Mouse (Mus musculus): Measurements from ENCODE around the gene Fam214a. TPM values are rescaled to one million over a fixed set of nuclear protein-coding genes. Genes with fewer than 3 reads are reported as not detected.

The Fam214a gene
- polyA plus RNA-seq, 1 experiment = 2.9 TPM

DNA sequence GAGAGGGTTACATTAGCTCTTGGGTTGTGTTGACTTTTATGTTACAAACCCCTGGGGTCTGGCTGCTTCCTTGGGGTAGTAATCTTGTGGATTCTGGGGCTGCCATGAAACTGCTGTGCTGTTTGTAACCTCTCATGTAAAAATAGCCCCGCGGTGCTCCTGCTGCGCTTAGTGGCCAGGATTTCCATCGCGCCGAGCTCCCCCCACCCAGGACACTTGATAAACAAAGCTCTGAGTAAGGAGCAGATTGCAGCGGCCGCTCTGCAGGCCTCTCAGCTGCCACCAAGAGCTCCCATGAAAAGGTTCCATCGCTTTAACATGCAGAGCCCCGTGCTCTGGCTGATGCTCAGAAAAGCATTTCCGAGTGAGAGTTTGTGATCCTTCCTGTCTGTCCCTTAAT, 22.1 kb downstream of the Fam214a start:
- TF ChIP-seq POLR2A (IDR thresholded peaks at IDR 0.05; ENCODE audit: low read depth, low read length) = no peak
- TF ChIP-seq CTCF (IDR thresholded peaks at IDR 0.05; ENCODE audit: extremely low read depth, insufficient read length, insufficient replicate concordance, low read depth, low read length) = no peak
- H3K4me3 ChIP-seq (ENCODE audit: low read depth, low read length) = no peak overlapping the region
- WGBS = 53% methylated on average over 11 of the region's 11 CpGs

GRCm38 (mm10) chr9:74975416-74975815, 22.7 kb downstream of the Fam214a start:
- TF ChIP-seq POLR2A (IDR thresholded peaks at IDR 0.05; ENCODE audit: low read depth, low read length) (no peak), CTCF (IDR thresholded peaks at IDR 0.05; ENCODE audit: extremely low read depth, insufficient read length, insufficient replicate concordance, low read depth, low read length) (no peak)
- Histone ChIP-seq H3K27ac (ENCODE audit: insufficient read depth, low read depth, low read length) (peak overlapping the region; percentile 78), H3K4me1 (ENCODE audit: control insufficient read depth, insufficient read depth, insufficient read length, low read length) (peaks cover 6% of the 10 kb centered on the region), H3K27me3 (ENCODE audit: control insufficient read depth, insufficient read depth, low read length) (no peaks in the 10 kb centered on the region), H3K4me3 (ENCODE audit: low read depth, low read length) (peak overlapping the region; percentile 3; the same call in 1 of the 2 replicates), H3K36me3 (ENCODE audit: control insufficient read depth, insufficient read depth, low read length) (no peaks in the 10 kb centered on the region)
- 4% methylated on average over 7 of the region's 7 CpGs for WGBS

More for the DNA sequence above, 22.1 kb downstream of the Fam214a start:
- Histone ChIP-seq H3K27me3 (ENCODE audit: control insufficient read depth, insufficient read depth, low read length) (no peaks in the 10 kb centered on the region), H3K36me3 (ENCODE audit: control insufficient read depth, insufficient read depth, low read length) (no peaks in the 10 kb centered on the region), H3K4me1 (ENCODE audit: control insufficient read depth, insufficient read depth, insufficient read length, low read length) (peaks cover 6% of the 10 kb centered on the region), H3K27ac (ENCODE audit: insufficient read depth, low read depth, low read length) (peak overlapping the region; percentile 46)

DNA sequence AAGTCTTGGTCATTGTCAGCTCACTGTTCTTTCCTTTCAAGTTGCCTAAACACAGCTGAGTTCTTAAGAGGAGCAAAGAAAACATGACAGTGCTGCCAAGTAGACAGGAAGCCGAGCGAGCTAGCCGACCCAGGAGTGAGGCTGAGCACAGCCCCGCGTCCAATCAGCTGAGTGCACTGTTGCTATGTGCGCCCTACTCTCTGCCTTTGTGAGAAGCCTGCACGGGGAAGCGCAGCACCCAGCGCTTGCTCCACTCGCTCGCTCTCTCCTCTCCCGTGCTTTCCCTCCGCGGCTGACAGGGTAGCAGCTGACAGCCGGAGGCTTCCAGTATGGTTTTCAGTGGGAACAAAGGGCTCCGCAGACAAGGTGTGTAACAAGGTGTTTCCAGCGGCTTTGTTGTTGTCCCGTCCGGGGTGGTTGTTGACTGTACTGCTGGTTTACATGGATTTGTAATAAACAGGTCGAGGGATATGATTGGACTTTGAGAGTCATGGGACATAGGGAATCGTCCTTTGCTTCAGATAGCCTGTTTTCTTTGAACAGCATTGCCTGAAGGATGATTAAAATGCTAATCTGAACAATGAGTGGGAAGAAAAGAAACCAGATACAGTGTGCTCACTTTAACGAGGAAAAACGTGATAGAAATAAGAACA, 23.4 kb downstream of the Fam214a start:
- Histone ChIP-seq H3K4me1 (ENCODE audit: control insufficient read depth, insufficient read depth, insufficient read length, low read length) (peaks cover 6% of the 10 kb centered on the region), H3K27ac (ENCODE audit: insufficient read depth, low read depth, low read length) (peak overlapping the region; percentile 80), H3K27me3 (ENCODE audit: control insufficient read depth, insufficient read depth, low read length) (no peaks in the 10 kb centered on the region), H3K4me3 (ENCODE audit: low read depth, low read length) (peak overlapping the region; percentile 88), H3K36me3 (ENCODE audit: control insufficient read depth, insufficient read depth, low read length) (no peaks in the 10 kb centered on the region)
- WGBS = under 1% methylated on average over 23 of the region's 23 CpGs
- no peak for TF ChIP-seq CTCF (IDR thresholded peaks at IDR 0.05; ENCODE audit: extremely low read depth, insufficient read length, insufficient replicate concordance, low read depth, low read length)
- TF ChIP-seq POLR2A (IDR thresholded peaks at IDR 0.05; ENCODE audit: low read depth, low read length) = peak; percentile 81

DNA sequence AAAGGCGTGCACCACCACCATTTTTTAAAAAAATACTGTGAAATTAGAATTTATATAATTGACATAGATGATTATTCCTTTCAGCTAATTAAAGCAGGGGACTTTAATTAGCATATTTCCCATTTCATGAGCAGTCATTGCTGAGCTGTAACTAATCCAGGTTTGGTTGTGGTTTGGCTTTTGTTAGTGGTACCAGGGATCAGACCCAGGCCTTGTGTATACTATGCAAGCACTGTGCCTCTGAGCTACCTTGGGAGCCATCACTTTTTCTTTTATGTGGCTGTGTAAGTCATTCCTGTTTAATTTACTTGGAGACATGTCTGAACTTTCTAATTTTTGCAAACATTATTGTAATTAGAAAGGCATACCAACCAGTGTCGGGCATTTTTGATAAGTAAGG, 24.6 kb downstream of the Fam214a start:
- no peaks in the 10 kb centered on the region for H3K27me3 ChIP-seq (ENCODE audit: control insufficient read depth, insufficient read depth, low read length)
- H3K36me3 ChIP-seq (ENCODE audit: control insufficient read depth, insufficient read depth, low read length) = no peaks in the 10 kb centered on the region
- H3K27ac ChIP-seq (ENCODE audit: insufficient read depth, low read depth, low read length) = no peak overlapping the region
- no peak overlapping the region for H3K4me3 ChIP-seq (ENCODE audit: low read depth, low read length)
- H3K4me1 ChIP-seq (ENCODE audit: control insufficient read depth, insufficient read depth, insufficient read length, low read length) = peaks cover 6% of the 10 kb centered on the region
- TF ChIP-seq POLR2A (IDR thresholded peaks at IDR 0.05; ENCODE audit: low read depth, low read length) (no peak), CTCF (IDR thresholded peaks at IDR 0.05; ENCODE audit: extremely low read depth, insufficient read length, insufficient replicate concordance, low read depth, low read length) (no peak)
- WGBS = 90% methylated on average over 2 of the region's 2 CpGs

DNA sequence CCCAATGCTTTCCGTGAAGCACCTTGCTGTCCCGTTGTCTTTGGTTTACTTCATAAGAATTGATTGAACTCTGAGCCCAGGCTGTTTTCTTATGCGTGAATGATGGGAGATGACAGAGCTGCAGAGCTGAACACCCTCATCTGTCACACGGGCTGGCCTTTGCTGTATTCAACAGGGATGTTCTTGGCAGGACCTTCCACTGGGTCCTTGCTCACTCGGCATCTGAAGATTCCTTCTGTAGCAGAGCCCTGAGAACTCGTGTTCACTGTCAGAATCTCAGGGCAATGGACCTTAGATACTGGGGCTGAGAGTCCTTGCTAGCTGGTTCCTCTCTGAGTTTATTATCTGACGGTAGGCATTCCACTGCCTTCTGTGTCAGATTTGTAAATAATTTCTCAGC, 25.3 kb downstream of the Fam214a start:
- no peaks in the 10 kb centered on the region for H3K36me3 ChIP-seq (ENCODE audit: control insufficient read depth, insufficient read depth, low read length)
- H3K4me1 ChIP-seq (ENCODE audit: control insufficient read depth, insufficient read depth, insufficient read length, low read length) = peaks cover 6% of the 10 kb centered on the region
- no peak overlapping the region for H3K4me3 ChIP-seq (ENCODE audit: low read depth, low read length)
- TF ChIP-seq POLR2A (IDR thresholded peaks at IDR 0.05; ENCODE audit: low read depth, low read length) (no peak), CTCF (IDR thresholded peaks at IDR 0.05; ENCODE audit: extremely low read depth, insufficient read length, insufficient replicate concordance, low read depth, low read length) (no peak)
- H3K27me3 ChIP-seq (ENCODE audit: control insufficient read depth, insufficient read depth, low read length) = no peaks in the 10 kb centered on the region
- WGBS = 76% methylated on average over 7 of the region's 7 CpGs
- no peak overlapping the region for H3K27ac ChIP-seq (ENCODE audit: insufficient read depth, low read depth, low read length)

GRCm38 (mm10) chr9:74978868-74979267, 26.2 kb downstream of the Fam214a start:
- peaks cover 6% of the 10 kb centered on the region for H3K4me1 ChIP-seq (ENCODE audit: control insufficient read depth, insufficient read depth, insufficient read length, low read length)
- no peak for TF ChIP-seq CTCF (IDR thresholded peaks at IDR 0.05; ENCODE audit: extremely low read depth, insufficient read length, insufficient replicate concordance, low read depth, low read length)
- no peak for TF ChIP-seq POLR2A (IDR thresholded peaks at IDR 0.05; ENCODE audit: low read depth, low read length)
- WGBS = 86% methylated on average over 7 of the region's 7 CpGs

GRCm38 (mm10) chr9:74979371-74979770, 26.7 kb downstream of the Fam214a start:
- TF ChIP-seq POLR2A (IDR thresholded peaks at IDR 0.05; ENCODE audit: low read depth, low read length) (no peak), CTCF (IDR thresholded peaks at IDR 0.05; ENCODE audit: extremely low read depth, insufficient read length, insufficient replicate concordance, low read depth, low read length) (no peak)
- no peak overlapping the region for H3K27ac ChIP-seq (ENCODE audit: insufficient read depth, low read depth, low read length)
- WGBS = 90% methylated on average over 5 of the region's 5 CpGs
- H3K4me3 ChIP-seq (ENCODE audit: low read depth, low read length) = no peak overlapping the region
- peaks cover 5% of the 10 kb centered on the region for H3K4me1 ChIP-seq (ENCODE audit: control insufficient read depth, insufficient read depth, insufficient read length, low read length)
- no peaks in the 10 kb centered on the region for H3K36me3 ChIP-seq (ENCODE audit: control insufficient read depth, insufficient read depth, low read length)
- no peaks in the 10 kb centered on the region for H3K27me3 ChIP-seq (ENCODE audit: control insufficient read depth, insufficient read depth, low read length)

More at GRCm38 (mm10) chr9:74978868-74979267, 26.2 kb downstream of the Fam214a start:
- Histone ChIP-seq H3K27me3 (ENCODE audit: control insufficient read depth, insufficient read depth, low read length) (no peaks in the 10 kb centered on the region), H3K4me3 (ENCODE audit: low read depth, low read length) (no peak overlapping the region), H3K27ac (ENCODE audit: insufficient read depth, low read depth, low read length) (no peak overlapping the region), H3K36me3 (ENCODE audit: control insufficient read depth, insufficient read depth, low read length) (no peaks in the 10 kb centered on the region)

All from small intestine, adult 2 months (tissue).